Mouse (Mus musculus): Measurements from ENCODE around the gene Vasp. TPM values are rescaled to one million over a fixed set of nuclear protein-coding genes. Genes with fewer than 3 reads are reported as not detected.
A peak's percentile ranks its signal among the peaks of the same experiment; 100 is the strongest.

Vasp gene
- polyA plus RNA-seq, 1 experiment from 2014 or later, result 109 TPM

DNA sequence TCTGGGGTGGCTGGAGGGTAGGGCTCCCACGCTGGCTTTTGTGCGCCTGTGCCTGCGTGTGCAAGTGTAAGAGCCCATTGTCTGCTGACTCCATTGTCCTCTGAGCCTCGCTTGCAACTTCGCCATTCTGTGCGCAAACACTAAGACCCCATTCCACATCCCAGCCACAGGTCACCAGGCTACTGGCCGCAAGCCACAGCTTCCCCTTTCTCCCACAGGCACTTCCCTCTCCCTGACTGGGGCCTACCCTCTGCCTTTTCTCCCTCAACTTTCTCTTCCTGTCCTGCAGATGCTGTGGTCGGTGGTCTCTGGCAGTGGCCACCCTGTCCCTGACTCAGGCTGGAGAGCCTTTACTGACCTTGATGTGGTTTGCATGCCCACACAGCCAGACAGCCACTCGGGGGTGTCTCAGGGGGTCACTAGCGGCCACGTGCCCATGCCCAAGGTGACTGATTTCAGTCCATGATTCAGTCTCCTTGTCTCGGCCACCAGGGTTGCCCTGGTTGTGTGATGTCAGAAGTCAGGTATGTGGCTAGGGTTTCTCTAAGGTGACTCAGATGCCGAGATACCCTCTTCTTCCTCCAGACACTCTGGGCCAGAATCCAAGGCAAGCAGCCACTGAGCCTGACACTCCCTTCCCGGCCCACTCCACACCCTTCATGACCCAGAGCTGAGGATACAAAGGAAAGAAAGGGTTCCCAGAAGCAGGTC lies 45.0 kb upstream of the Vasp start:
- peak; percentile 49 for DNase-seq (ENCODE audit: low spot score)
- 44% methylated on average over 14 of the region's 14 CpGs for WGBS
- no peaks in the 10 kb centered on the region for H3K36me3 ChIP-seq (ENCODE audit: insufficient read depth, low read length)
- peaks cover 3% of the 10 kb centered on the region; the same call in 1 of the 2 replicates for H3K4me1 ChIP-seq (ENCODE audit: insufficient read depth, low read depth, low read length)
- ATAC-seq, result no peak
- no peak overlapping the region for H3K27ac ChIP-seq (ENCODE audit: low read length)
- no peaks in the 10 kb centered on the region for H3K9me3 ChIP-seq (ENCODE audit: low read length)
- peaks cover 8% of the 10 kb centered on the region; the same call in 1 of the 2 replicates for H3K27me3 ChIP-seq (replicated peaks; ENCODE audit: insufficient read depth, low read length)
- no peak overlapping the region for H3K9ac ChIP-seq (replicated peaks; ENCODE audit: low read depth)
- TF ChIP-seq CTCF (IDR thresholded peaks at IDR 0.05) (no peak), EP300 (IDR thresholded peaks at IDR 0.05) (no peak)
- no peak overlapping the region for H3K4me3 ChIP-seq (ENCODE audit: low read depth, low read length)
- H3K4me2 ChIP-seq (replicated peaks; ENCODE audit: low read depth, low read length), result no peak overlapping the region

DNA sequence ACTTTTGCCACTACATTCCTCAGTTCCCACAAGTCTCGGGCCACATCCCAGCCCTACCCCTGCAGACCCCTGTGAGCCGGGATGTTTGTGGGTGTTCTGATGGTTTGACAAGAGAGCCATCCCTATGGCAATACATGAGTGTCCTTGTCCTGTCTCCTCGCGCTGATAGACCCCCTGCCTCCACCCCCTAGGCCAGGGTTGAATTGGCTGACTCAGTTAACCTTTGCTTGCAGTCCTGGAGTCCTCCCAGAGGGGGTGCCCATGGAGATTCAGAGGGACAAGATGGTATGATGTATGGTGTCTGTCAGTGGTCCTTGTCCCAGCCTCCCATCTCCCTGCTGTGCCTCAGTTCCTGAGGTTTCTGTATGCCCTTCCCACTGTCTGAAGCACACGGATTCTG lies 42.4 kb upstream of the Vasp start:
- Histone ChIP-seq H3K4me3 (ENCODE audit: low read depth, low read length) (no peak overlapping the region), H3K9me3 (ENCODE audit: low read length) (no peaks in the 10 kb centered on the region), H3K27me3 (replicated peaks; ENCODE audit: insufficient read depth, low read length) (peaks cover 8% of the 10 kb centered on the region; the same call in 1 of the 2 replicates), H3K4me1 (ENCODE audit: insufficient read depth, low read depth, low read length) (peaks cover 3% of the 10 kb centered on the region; the same call in 1 of the 2 replicates), H3K36me3 (ENCODE audit: insufficient read depth, low read length) (no peaks in the 10 kb centered on the region), H3K27ac (ENCODE audit: low read length) (no peak overlapping the region), H3K9ac (replicated peaks; ENCODE audit: low read depth) (no peak overlapping the region), H3K4me2 (replicated peaks; ENCODE audit: low read depth, low read length) (no peak overlapping the region)
- WGBS, result 37% methylated on average over 5 of the region's 5 CpGs
- DNase-seq (ENCODE audit: low spot score) (no peak), ATAC-seq (no peak)
- TF ChIP-seq EP300 (IDR thresholded peaks at IDR 0.05), result no peak
- TF ChIP-seq CTCF (IDR thresholded peaks at IDR 0.05), result no peak

DNA sequence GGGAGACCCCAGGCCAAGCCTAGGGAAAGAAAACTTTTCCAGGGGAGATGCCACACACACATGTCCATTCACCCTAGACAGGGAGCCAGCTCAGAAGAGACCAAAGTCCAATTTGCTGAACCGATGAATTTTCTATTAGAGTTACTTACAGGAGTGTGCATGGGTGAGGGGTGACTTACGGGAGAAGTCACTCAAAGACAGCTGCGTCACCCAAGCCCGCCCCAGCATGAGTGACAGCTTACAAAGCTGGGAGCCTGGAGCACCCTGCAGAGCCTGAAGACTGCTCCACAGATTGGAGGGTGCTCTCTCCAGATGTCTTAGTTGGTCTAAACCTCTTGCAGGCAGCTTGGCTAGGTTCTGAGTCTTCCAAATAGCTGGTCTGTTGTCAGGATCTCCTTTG lies 40.4 kb upstream of the Vasp start:
- H3K36me3 ChIP-seq (ENCODE audit: insufficient read depth, low read length), result no peaks in the 10 kb centered on the region
- H3K27ac ChIP-seq (ENCODE audit: low read length), result no peak overlapping the region
- no peak for TF ChIP-seq CTCF (IDR thresholded peaks at IDR 0.05)
- TF ChIP-seq EP300 (IDR thresholded peaks at IDR 0.05), result no peak
- no peaks in the 10 kb centered on the region for H3K9me3 ChIP-seq (ENCODE audit: low read length)
- WGBS, result 39% methylated on average over 4 of the region's 4 CpGs
- no peak for ATAC-seq
- H3K4me2 ChIP-seq (replicated peaks; ENCODE audit: low read depth, low read length), result no peak overlapping the region
- no peak overlapping the region for H3K9ac ChIP-seq (replicated peaks; ENCODE audit: low read depth)
- DNase-seq (ENCODE audit: low spot score), result no peak
- no peak overlapping the region for H3K4me3 ChIP-seq (ENCODE audit: low read depth, low read length)
- peaks cover 3% of the 10 kb centered on the region; the same call in 1 of the 2 replicates for H3K4me1 ChIP-seq (ENCODE audit: insufficient read depth, low read depth, low read length)
- peaks cover 8% of the 10 kb centered on the region; the same call in 1 of the 2 replicates for H3K27me3 ChIP-seq (replicated peaks; ENCODE audit: insufficient read depth, low read length)

DNA sequence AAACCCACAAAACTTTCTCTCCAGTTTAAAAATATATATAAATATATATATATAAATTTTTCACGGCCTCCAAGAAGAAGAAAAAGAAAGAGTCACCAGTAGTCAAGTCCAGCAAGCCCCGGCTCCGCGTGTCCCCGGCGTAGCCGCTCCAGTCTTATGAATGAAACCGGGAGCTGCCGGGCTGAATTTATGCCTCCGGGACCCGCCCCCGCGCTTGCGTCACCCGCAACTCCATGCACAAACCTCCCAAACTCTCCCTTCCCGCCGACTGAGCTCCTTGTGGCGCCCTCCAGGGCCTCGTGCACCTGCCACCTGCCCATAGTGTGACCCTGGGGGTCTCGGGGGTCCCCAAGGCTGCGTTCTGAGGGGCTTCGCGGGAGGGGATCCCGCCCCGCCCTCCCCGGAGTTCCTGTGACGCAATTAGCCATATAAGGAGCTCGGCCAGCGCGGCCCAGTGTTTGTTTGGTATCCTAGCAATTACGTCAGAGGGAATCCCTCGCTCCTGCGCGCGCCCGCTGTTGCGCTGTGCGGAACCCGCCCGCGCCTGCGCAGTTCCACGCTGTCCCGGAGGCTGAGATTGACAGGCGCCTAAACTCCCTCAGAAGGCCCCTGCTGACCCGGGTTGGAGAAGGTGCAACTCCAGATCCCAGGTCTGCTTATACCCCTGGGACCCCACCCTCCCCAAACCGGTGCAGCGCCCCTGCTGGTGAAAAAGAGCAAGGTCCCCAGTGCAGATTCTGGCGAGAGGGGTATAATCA lies 38.4 kb upstream of the Vasp start, which contains the start of gene Fosb:
Gene Fosb, minus strand, starts transcription at position 168 of the 758 bp plus-strand sequence.
- H3K4me3 ChIP-seq (ENCODE audit: low read depth, low read length), result peak within 1 kb of the TSS; percentile 60
- H3K27ac ChIP-seq (ENCODE audit: low read length), result no peak within 1 kb of the TSS; the same call in 1 of the 2 replicates
- TF ChIP-seq CTCF (IDR thresholded peaks at IDR 0.05) (peak; percentile 58), EP300 (IDR thresholded peaks at IDR 0.05) (no peak)
- peak within 1 kb of the TSS; percentile 39; the same call in 1 of the 2 replicates for H3K9ac ChIP-seq (replicated peaks; ENCODE audit: low read depth)
- H3K27me3 ChIP-seq (replicated peaks; ENCODE audit: insufficient read depth, low read length), result peaks cover 26% of the 10 kb centered on the region
- no peaks in the 10 kb centered on the region for H3K9me3 ChIP-seq (ENCODE audit: low read length)
- peak within 1 kb of the TSS; percentile 99 for H3K4me2 ChIP-seq (replicated peaks; ENCODE audit: low read depth, low read length)
- WGBS, result 2% methylated on average over 49 of the region's 49 CpGs
- H3K36me3 ChIP-seq (ENCODE audit: insufficient read depth, low read length), result no peaks in the 10 kb centered on the region
- DNase-seq (ENCODE audit: low spot score) (peak; percentile 99), ATAC-seq (peak; percentile 86)
- H3K4me1 ChIP-seq (ENCODE audit: insufficient read depth, low read depth, low read length), result peaks cover 3% of the 10 kb centered on the region

DNA sequence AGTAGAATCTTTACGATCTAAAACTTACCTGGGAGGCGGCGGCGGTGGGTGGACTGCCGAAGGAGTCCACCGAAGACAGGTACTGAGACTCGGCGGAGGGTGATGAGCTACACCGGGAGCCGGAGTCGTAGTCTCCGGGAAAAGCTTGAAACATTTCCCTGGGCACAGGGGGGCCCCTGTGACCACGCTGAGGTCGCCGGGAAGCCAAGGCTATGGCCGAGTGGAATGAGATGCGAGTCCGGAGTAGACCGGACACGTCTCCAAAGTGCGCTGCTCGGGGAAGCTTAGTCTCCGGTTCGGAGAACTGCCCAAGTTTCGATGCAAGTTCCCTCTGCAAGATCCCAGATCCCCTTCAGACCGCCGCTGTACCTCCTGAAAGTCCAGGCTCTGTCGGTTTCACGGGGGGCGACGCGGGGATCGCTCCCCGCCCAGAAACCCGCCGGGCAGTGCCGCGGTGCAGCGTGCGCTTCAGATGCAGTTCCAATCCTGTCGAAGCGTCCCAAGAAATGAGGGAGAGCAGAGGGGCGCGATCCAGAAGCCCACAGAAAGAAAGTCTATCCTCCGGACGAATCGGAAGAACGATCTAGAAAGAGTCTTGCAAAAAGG lies 37.8 kb upstream of the Vasp start:
- TF ChIP-seq CTCF (IDR thresholded peaks at IDR 0.05) (no peak), EP300 (IDR thresholded peaks at IDR 0.05) (no peak)
- no peak for DNase-seq (ENCODE audit: low spot score)
- no peak overlapping the region for H3K27ac ChIP-seq (ENCODE audit: low read length)

More for the DNA sequence above, 37.8 kb upstream of the Vasp start:
- peak overlapping the region; percentile 60 for H3K4me3 ChIP-seq (ENCODE audit: low read depth, low read length)
- no peaks in the 10 kb centered on the region for H3K36me3 ChIP-seq (ENCODE audit: insufficient read depth, low read length)
- H3K9ac ChIP-seq (replicated peaks; ENCODE audit: low read depth), result peak overlapping the region; percentile 39; the same call in 1 of the 2 replicates
- H3K4me1 ChIP-seq (ENCODE audit: insufficient read depth, low read depth, low read length), result peaks cover 6% of the 10 kb centered on the region
- ATAC-seq, result no peak
- WGBS, result under 1% methylated on average over 48 of the region's 48 CpGs
- H3K4me2 ChIP-seq (replicated peaks; ENCODE audit: low read depth, low read length), result peak overlapping the region; percentile 99
- no peaks in the 10 kb centered on the region for H3K9me3 ChIP-seq (ENCODE audit: low read length)
- H3K27me3 ChIP-seq (replicated peaks; ENCODE audit: insufficient read depth, low read length), result peaks cover 33% of the 10 kb centered on the region

Data from lung, postnatal 0 days (tissue).